Mouse (Mus musculus) fibroblast of lung, adult 2 months (primary cell): ENCODE data around the gene Umodl1.

ENCODE experiments used
- DNase-seq: peaks from one replicate; pipeline ENCODE4 v3.0.0-alpha.2; 2011; ENCODE audit warnings: low read depth

Gene Umodl1

GRCm38 (mm10) chr17:31000897-31001296 lies 46.5 kb downstream of the Umodl1 start:
- DNase-seq: no peak

GRCm38 (mm10) chr17:31002613-31003012 lies 48.2 kb downstream of the Umodl1 start:
- no peak for DNase-seq

- DNase-seq: no peak
Measured at GRCm38 (mm10) chr17:31005284-31005683, 50.8 kb downstream of the Umodl1 start.

GRCm38 (mm10) chr17:31007357-31007756 lies 52.9 kb downstream of the Umodl1 start:
- no peak for DNase-seq

DNA sequence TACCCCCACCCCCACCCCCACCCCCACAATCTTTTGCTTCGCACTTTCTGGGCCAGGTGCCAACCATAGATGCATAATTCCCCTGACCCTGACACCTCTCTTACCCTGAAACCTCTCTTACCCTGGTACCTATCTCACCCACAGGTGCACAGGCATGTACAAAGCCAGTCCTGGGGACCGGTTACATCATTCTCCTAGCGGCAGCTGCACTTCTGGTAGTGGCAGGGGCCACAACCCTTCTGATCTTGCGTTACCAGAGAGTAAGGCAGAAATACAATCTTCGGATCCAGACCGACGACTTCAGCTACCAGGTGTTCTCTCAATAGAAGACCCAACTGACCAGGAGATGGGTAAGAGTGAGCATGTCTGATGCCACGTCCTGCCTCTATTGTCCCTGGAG lies 54.0 kb downstream of the Umodl1 start:
- DNase-seq: no peak

DNA sequence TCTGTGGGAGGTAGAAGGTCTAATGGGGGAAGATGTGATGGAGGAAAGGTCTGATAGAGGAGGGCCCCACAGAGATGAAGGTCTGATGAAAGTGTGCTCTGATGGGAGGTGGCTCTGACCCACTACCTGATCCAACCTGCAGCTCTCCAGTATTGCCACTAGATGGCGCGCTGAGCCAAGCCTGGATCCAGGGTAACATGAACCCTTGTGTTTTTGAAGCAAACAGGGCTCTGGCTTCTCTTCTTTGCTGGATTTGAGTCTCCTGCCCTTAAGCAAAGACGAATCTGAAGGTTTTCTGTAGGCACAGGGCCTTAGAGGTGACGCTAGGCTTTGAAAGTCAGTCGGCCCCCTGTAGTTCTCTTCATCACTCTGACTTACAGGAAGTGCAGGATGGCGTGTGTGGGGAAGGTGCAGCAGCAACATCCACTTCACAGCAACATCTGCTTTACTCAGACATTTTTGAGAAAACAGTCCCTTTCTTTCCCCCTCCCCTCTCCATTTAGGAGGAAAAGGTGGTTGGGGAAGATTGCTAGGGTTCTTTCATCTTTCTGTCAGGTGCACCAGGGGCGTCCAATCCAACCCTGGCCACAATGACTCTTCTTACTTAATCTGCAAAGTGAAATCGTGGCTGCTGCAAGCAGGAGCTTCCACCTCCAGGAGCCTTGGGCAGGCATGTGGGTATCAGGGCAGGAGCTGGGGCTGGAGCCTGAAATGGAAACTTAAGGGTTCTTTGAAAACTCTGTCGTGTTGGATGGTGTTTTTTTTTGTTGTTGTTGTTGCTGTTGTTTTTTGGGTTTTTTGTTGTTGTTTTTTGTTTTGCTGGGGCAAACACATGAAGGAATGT lies 57.3 kb downstream of the Umodl1 start:
- no peak for DNase-seq

DNA sequence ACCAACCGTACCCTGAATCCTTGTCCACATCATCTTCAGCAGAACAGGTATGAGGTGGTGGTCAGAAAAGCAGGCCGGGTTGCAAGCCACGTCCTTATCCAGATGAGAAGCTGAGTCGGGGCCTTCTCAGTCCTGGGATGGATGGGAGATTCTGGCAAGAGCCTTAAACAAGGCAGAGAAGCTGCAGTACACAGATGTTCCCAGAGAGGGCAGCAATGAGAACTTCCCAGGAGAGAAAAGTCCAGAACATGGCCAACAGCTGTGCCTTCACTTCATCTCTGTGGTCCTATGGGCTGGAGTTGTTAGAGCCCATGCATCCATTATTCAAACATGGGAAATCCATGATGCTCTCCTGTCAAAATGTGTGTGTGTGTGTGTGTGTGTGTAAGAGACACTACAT lies 63.8 kb downstream of the Umodl1 start:
- DNase-seq: peak; percentile 24

DNA sequence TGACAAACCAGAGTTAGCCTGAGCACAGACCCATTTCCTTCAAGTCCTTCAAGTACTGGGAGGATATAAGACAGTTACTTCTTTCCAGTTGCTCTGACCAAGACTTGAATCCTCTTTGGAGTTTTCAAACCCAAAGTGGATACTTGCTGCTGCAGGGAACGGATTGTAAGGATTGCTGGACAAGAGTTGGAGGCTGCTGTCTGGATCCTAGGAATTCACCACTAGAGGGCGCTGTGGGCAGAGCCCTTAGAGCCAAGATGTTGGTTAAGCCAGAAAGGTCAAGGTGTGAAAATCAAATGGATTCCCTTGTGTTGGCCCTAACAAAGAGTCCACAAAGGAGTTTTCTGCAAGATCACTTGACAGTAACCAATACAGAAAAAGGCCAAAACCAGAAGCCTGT lies 65.1 kb downstream of the Umodl1 start:
- DNase-seq: no peak

DNA sequence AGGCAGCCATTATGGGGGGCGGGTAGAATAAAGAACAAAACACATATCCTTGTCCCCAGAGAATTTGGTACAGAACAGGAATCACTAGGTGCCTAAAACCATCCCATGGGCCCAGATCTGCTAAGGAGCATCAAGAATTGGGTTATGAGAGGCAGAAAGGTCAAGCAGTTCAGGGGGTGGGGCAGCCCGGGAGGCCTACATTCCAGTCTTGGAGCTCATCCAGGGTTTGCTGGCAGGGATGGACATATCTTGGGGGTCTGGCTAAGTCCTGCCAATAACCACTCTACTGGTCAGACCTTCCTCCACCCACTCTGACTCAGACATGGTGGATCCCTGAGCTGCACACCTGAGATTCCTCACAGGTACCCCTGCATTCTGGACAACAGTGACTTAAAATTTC lies 65.6 kb downstream of the Umodl1 start:
- no peak for DNase-seq

GRCm38 (mm10) chr17:31021276-31021675 lies 66.8 kb downstream of the Umodl1 start:
- no peak for DNase-seq

DNA sequence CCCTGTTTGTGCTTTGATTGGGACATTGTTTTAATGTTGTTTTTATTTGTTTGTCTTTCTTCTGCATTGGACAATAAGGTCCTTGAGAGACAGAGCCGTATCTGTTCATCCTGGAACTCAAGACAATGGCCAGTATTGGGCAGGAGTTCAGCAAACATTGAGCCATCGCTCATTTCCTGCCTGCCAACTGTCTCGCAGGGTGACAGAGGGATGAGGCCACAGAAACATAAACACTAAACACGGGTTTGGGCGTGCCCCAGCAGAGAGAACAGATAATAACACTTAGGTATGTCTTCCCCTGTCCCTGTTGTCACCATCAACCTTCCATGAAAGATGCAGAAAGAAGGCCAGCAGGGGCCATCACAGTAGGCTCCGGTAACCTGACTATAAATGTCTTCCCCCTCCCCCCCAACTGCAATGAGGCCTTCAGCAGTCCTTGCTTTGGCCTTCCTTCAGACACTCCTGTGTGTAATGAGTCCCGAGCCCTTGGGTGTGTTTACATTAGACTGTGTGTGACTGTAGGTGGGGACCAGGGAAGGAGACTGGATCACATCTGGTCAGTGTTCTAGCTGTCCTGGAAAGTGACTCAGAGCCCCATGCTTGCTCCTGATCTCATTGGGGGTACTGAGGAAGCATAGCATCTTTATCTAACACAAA lies 69.8 kb downstream of the Umodl1 start:
- DNase-seq: no peak

GRCm38 (mm10) chr17:31024782-31025125 lies 70.3 kb downstream of the Umodl1 start:
- DNase-seq: no peak

DNA sequence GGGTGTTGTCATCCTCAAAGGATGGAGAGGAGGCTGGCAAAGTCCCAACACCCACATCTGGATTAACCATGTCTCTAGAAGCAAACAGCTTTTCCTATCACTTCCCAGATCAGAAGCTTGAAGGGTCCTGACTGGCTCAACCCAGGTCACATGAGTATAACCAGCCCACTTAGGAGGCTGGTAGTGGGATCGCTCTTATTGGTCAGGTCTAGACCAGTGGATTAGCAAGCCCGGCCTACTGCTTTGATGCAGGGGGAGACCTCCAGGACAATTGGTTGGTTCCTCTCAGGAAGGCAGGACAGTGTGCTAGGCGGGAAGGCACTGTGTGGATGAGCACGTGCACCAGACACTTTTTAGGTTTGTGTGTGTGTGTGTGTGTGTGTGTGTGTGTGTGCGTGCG lies 72.5 kb downstream of the Umodl1 start:
- no peak for DNase-seq

DNA sequence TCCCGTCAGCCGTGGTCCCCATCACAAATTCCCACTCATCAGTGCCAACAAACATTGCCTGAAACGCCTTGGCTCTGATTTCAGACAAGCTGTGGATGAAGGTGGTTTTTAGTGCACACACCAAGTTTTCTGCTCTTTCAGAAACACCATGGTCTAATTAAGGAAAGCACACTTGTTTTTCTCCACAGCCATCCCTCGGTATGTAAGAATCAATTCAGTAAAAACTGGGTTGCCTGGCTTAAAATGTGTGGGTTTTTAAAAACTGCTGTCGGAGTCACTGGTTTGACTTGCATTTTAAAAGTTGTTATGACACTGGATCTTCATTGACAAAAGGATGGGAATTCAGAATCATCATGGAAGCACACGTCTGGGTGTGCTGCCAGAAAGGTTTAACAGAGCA lies 73.3 kb downstream of the Umodl1 start:
- no peak for DNase-seq

GRCm38 (mm10) chr17:31028821-31029370 lies 74.5 kb downstream of the Umodl1 start:
- DNase-seq: no peak

GRCm38 (mm10) chr17:31029407-31029806 lies 75.0 kb downstream of the Umodl1 start:
- DNase-seq: no peak

DNA sequence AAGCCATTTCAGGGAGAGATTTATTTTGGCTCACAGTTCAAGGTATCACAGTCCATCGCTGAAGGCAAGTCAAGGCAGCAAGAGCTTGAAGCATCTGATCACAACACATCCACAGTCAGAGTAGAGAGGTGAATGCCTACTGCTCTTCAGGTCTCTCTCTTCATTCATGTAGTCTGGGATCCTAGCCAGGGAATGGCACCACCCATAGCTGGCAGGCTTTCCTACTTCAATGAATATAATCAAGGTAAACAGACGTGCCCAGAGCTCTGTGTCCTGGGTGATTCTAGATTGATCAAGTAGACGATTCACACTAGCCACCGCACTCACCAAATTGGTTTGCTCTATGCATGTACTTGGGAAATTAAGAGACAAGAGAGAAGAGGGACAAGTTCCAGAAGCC lies 77.9 kb downstream of the Umodl1 start:
- no peak for DNase-seq

GRCm38 (mm10) chr17:31033251-31033650 lies 78.8 kb downstream of the Umodl1 start:
- DNase-seq: no peak

- DNase-seq: no peak
Measured at GRCm38 (mm10) chr17:31034165-31034564, 79.7 kb downstream of the Umodl1 start.

GRCm38 (mm10) chr17:31034674-31035356 lies 80.4 kb downstream of the Umodl1 start:
- no peak for DNase-seq

DNA sequence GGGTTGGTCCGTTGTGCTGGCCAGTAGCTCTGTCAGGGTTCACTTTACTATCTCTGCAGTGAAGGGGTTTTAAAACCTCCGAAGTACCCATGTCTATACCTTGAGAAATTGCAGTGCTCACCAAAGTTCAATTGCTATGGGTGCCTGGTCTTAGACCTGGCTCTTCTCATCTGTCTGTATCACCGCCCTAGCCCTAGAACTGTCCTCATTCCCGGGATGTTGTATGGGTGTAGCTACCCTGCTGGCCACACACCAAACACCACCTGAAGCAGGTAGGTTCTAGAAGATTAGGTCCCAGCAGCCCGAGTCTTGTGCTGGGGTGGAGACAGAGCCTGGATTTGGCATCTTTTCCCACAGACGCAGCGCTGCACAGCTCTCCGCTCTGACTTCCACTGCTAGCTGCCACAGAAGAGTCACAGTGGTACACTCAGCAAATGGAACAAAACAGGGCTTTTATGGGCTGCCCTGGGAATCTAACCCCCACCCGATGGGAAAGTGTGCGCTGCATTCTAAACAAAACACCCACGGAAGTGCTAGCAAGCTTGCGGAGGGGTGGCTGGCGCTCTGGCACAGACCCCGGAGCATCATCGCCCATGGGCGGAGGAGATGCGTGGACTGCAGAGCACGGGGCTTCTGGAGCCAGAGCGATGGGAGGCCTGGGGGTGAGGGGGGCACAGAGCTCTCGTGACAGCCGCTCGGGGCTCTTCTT lies 81.9 kb downstream of the Umodl1 start:
- DNase-seq: no peak

GRCm38 (mm10) chr17:31037331-31037730 lies 82.9 kb downstream of the Umodl1 start:
- DNase-seq: no peak
